Mouse (Mus musculus) G1E (cell line): ENCODE measurements around the gene Ddx20.

Experiments
- CTCF ChIP-seq: IDR thresholded peaks from 2 replicates; pipeline ENCODE4 v1.5.1; 2012; ENCODE audit warnings: low read depth, low read length, inconsistent platforms, mixed read lengths
- POLR2AphosphoS5 ChIP-seq: IDR thresholded peaks from 2 replicates; pipeline ENCODE4 v1.6.1; 2012; ENCODE audit warnings: low read depth, low read length, inconsistent platforms; ENCODE audit not compliant: insufficient replicate concordance

- no peak for TF ChIP-seq CTCF
- no peak for TF ChIP-seq POLR2AphosphoS5
Measured at GRCm38 (mm10) chr3:105696387-105697147, 9.2 kb upstream of the Ddx20 start.
